Mouse (Mus musculus) spleen, adult 2 months (tissue): ENCODE data around the gene Fndc3b.

Experiments
- CTCF ChIP-seq: fragments of 200-500 bp; IDR thresholded peaks from 2 replicates; pipeline ENCODE4 v1.5.1; 2011; ENCODE audit warnings: mild to moderate bottlenecking, inconsistent platforms; ENCODE audit not compliant: insufficient read depth, insufficient read length, insufficient replicate concordance; ENCODE audit errors: extremely low read depth
- POLR2A ChIP-seq: fragments of 200-500 bp; IDR thresholded peaks from 2 replicates; pipeline ENCODE4 v1.6.1; 2011; ENCODE audit warnings: low read depth, low read length, inconsistent platforms

DNA sequence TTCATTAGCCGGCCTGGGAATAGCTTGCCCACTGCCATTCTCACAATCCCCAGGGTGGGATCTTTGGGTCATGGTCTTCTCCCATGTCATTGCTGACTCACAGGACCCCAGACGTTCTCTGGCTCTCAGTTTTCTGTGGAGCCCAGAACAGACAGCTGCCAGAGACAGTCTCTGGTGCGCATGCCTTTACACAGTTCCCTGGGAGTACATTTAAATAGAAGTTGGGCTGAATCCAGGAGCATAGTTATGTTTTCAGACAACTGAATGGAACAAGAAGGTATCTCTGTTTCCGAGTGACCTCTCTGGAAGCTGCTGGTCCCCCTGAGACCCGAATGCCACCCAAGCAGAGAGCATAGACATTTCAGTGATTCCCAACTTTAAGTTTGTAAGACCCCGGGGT, 221.6 kb downstream of the Fndc3b start:
- TF ChIP-seq POLR2A (no peak), CTCF (no peak)
